Mouse (Mus musculus) embryonic facial prominence, embryonic 12.5 days (tissue): ENCODE results near the gene Cep85l. TPM values are rescaled to one million over a fixed set of nuclear protein-coding genes. Genes with fewer than 3 reads are reported as not detected.

Source experiments
- ATAC-seq: fragments of 200-750 bp; cut with Nextera tagmentation; 2 replicates; pipeline ENCODE4 v1.8.0; 2017; ENCODE audit not compliant: insufficient number of reproducible peaks, insufficient read depth, low FRiP score, low TSS enrichment
- H3K27ac ChIP-seq: fragments of 300-500 bp; sonication (generic); 2 replicates; pipeline ENCODE4 v1.5.1; 2016; ENCODE audit warnings: mild to moderate bottlenecking
- H3K27me3 ChIP-seq: fragments of 300-500 bp; sonication (generic); 2 replicates; pipeline ENCODE4 v1.6.1; 2016; ENCODE audit warnings: mild to moderate bottlenecking, moderate library complexity
- H3K36me3 ChIP-seq: fragments of 300-500 bp; sonication (generic); 2 replicates; pipeline ENCODE4 v1.6.1; 2016; ENCODE audit warnings: mild to moderate bottlenecking
- H3K4me1 ChIP-seq: fragments of 300-500 bp; sonication (generic); 2 replicates; pipeline ENCODE4 v1.6.1; 2016
- H3K4me2 ChIP-seq: fragments of 300-500 bp; sonication (generic); replicated peaks from 2 replicates; pipeline ENCODE4 v1.6.1; 2016; ENCODE audit warnings: mild to moderate bottlenecking, moderate library complexity
- H3K4me3 ChIP-seq: fragments of 300-500 bp; sonication (generic); 2 replicates; pipeline ENCODE4 v1.5.1; 2016; ENCODE audit warnings: mild to moderate bottlenecking
- H3K9ac ChIP-seq: fragments of 300-500 bp; sonication (generic); 2 replicates; pipeline ENCODE4 v1.6.1; 2016; ENCODE audit warnings: mild to moderate bottlenecking, moderate library complexity
- H3K9me3 ChIP-seq: fragments of 300-500 bp; sonication (generic); 2 replicates; pipeline ENCODE4 v1.6.1; 2016; ENCODE audit warnings: mild to moderate bottlenecking, moderate library complexity
- WGBS: fragments of 180-500 bp; shearing (Covaris S2); methylation state at CpG from one replicate; pipeline ENCODE4 v1.1.7; 2016; 5-methylcytosine and 5-hydroxymethylcytosine counted together
- polyA plus RNA-seq: library from polyadenylated mRNA; unstranded; fragments of >200 nt; fragmentation: Nextera tagmentation; extraction: Ambion mirVana; gene quantifications from 2 replicates; pipeline ENCODE4 v1.2.1, GENCODE M21; 2016

Gene Cep85l
- polyA plus RNA-seq, 1 experiment from 2014 or later: 7.9 TPM

DNA sequence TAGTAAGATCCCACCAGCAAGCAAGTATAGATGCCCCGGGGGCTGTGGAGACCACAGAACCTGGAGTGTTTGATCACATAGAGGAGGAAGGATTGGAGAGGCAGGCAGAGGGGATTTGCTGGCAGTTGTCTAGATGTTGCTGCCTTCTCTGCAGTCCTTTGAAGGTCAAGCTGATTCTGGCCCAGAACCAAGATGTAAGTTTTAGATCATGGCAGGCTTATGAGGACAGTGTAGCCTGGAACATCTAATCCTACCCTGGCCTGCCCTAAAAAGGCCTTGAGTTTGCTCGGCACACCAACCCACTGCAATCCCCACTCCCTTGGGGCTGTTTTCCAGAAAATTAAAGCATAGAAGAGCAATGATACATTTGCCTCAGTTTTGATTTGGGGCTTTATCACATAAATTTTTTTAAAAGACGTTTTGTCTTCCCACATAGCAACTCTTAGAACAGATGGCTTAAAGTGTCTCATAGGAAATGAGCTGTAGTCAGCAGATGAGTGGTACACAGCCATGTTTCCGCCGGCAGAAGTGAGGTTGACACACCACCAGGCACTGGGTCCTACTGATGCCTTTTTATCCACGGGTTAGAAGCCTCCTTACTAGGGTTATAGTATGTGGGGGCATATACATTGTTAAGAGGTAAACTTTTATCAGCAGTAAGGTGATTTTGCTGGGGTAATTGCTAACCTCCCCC lies 8.6 kb upstream of the Cep85l start:
- 72% methylated on average over 6 of the region's 6 CpGs for WGBS
- Histone ChIP-seq H3K4me3 (no peak overlapping the region), H3K4me1 (no peaks in the 10 kb centered on the region), H3K4me2 (no peak overlapping the region), H3K27me3 (no peaks in the 10 kb centered on the region), H3K27ac (no peak overlapping the region), H3K36me3 (no peaks in the 10 kb centered on the region), H3K9me3 (no peaks in the 10 kb centered on the region), H3K9ac (no peak overlapping the region)
- ATAC-seq: no peak

DNA sequence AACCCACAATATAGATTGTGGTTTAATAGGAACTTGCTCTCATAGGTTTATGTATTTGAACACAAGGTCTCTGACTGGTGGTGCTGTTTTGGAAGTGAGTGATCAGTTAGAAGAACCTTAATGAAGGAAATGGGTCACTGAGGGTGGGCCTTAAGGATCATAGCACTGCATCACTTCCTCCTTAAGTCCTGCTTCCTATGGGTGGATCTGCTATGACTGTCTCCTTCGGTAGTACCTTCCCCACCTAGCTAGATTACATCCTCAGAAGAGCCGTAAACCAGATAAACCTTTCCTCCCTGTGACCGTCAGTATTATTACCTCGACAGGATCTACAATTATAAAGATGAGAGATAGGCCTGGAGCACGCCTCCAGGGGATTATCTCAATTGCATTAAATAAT lies 5.7 kb upstream of the Cep85l start:
- WGBS: 72% methylated on average over 5 of the region's 5 CpGs
- Histone ChIP-seq H3K27ac (no peak overlapping the region), H3K4me1 (no peaks in the 10 kb centered on the region), H3K36me3 (no peaks in the 10 kb centered on the region), H3K4me2 (no peak overlapping the region), H3K4me3 (no peak overlapping the region), H3K27me3 (no peaks in the 10 kb centered on the region), H3K9ac (no peak overlapping the region), H3K9me3 (no peaks in the 10 kb centered on the region)
- ATAC-seq: no peak

DNA sequence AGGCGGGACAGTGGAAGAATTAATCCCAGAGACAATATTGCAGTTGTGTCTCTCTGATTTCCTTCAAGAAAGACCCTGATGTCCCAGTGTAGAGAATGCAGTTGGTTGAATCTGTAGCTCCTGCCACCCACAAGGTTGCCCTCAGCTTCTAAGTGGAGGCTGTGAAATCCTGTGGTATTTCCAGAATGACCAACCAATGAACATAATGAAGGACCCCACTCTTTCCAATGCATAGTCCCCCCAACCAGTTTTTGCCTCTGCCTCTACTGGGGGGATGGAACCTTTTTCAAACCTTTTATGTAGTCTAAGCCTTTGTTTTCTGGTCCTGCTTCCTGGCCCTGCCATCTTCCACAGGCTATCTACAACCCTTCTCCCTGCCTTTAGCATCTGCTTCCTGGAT lies 5.1 kb upstream of the Cep85l start:
- Histone ChIP-seq H3K36me3 (no peaks in the 10 kb centered on the region), H3K4me3 (no peak overlapping the region), H3K9ac (no peak overlapping the region), H3K27ac (no peak overlapping the region), H3K27me3 (no peaks in the 10 kb centered on the region), H3K9me3 (no peaks in the 10 kb centered on the region), H3K4me1 (peaks cover 4% of the 10 kb centered on the region; the same call in 1 of the 2 replicates), H3K4me2 (no peak overlapping the region)
- 88% methylated on average over 1 of the region's 1 CpGs for WGBS
- ATAC-seq: no peak

DNA sequence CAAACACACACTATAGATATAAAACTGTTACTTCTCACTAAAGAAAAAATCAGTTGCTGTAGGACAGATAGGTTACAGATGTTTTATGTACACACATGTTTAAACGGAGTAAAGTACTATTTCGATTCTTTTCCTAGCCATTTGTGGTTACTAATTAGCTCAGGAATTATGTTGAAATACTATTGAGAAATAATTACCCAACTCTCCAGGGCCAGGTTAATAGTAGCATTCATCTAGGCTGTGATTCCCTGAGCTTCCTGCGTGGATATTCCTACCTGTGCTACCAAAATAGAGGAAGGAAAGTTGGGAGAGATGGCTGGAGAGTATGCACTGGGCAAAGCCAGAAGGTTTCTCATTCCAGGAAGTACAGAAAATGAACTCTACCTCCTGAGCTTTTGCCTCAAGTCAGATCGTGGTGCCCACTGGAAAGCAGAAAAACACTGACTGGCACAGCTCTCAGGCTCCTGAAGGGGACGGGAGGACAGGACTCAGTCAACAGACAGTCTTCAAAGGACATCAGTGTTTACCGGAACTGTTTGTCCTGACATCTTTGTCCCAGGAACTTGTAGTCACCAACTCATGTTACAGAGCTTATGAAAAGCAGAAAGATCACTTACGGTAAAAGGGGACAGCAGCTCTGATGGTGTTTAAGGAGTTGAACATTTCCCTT lies 3.1 kb upstream of the Cep85l start:
- Histone ChIP-seq H3K27me3 (no peaks in the 10 kb centered on the region), H3K4me1 (peaks cover 7% of the 10 kb centered on the region; the same call in 1 of the 2 replicates), H3K36me3 (no peaks in the 10 kb centered on the region), H3K27ac (no peak overlapping the region), H3K9ac (no peak overlapping the region), H3K4me2 (no peak overlapping the region), H3K4me3 (no peak overlapping the region), H3K9me3 (no peaks in the 10 kb centered on the region)
- WGBS: 62% methylated on average over 7 of the region's 7 CpGs
- no peak for ATAC-seq

DNA sequence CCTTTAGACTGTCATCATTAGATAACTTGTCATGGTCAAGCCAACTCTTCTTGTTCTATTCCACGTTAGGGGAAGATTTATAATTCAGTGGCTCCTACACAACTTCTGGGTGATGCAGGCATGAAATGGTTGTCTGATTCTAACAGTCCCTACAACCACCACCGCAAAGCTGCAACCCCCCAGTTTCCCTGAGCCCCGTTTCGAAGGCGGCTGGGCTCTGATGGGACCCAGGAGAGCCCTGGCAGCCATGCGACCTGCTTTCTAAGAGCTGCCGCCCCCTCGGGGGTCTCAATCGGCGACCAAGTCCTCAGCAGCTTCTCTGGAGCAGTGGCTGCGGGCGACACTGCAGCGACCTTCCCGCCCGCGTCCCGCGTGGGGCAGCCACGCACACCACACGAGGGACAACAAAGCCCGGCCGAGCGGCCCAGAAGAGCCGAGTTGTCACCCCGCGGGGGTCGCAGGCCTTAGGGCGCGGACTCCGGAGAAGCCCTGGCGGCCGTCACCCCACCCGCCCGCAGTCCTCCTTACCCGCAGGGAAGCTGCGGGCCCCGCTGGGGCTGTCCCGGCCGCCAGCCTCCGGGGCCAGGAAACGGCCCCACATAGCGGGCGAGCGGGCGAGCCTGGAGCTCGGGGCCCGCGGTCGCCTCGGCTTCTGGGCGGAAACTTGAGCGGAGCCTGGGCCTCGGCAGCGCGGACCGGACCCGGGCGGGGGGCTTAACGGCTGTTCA lies 602 bp downstream of the Cep85l start:
- no peaks in the 10 kb centered on the region for H3K9me3 ChIP-seq
- peak overlapping the region; percentile 84 for H3K4me3 ChIP-seq
- H3K27me3 ChIP-seq: no peaks in the 10 kb centered on the region
- H3K4me2 ChIP-seq: peak overlapping the region; percentile 55
- under 1% methylated on average over 59 of the region's 59 CpGs for WGBS
- ATAC-seq: peak; percentile 84
- peak overlapping the region; percentile 93 for H3K9ac ChIP-seq
- H3K27ac ChIP-seq: peak overlapping the region; percentile 97
- peaks cover 14% of the 10 kb centered on the region; the same call in 1 of the 2 replicates for H3K4me1 ChIP-seq
- H3K36me3 ChIP-seq: no peaks in the 10 kb centered on the region

DNA sequence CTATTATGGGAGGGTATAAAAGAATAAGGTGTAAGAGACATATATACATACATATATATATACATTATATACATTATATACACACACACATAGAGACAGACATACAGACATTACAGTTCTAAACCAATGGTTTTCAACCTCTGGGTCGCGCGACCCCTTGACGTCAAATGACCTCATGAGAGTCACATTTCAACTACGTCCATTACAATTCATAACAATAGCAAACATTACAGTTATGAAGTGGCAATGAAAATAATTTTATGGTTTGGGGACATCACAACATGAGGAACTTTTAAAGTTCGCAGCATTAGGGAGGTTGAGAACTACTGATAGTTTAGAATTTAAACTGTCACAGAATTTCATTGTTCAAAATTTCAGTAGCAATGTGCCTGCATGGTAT lies 1.5 kb downstream of the Cep85l start:
- H3K36me3 ChIP-seq: no peaks in the 10 kb centered on the region
- ATAC-seq: no peak
- 63% methylated on average over 6 of the region's 6 CpGs for WGBS
- H3K4me3 ChIP-seq: peak overlapping the region; percentile 84
- no peaks in the 10 kb centered on the region for H3K27me3 ChIP-seq
- peaks cover 14% of the 10 kb centered on the region; the same call in 1 of the 2 replicates for H3K4me1 ChIP-seq
- H3K9me3 ChIP-seq: no peaks in the 10 kb centered on the region
- H3K9ac ChIP-seq: peak overlapping the region; percentile 93
- H3K4me2 ChIP-seq: peak overlapping the region; percentile 55
- H3K27ac ChIP-seq: no peak overlapping the region

DNA sequence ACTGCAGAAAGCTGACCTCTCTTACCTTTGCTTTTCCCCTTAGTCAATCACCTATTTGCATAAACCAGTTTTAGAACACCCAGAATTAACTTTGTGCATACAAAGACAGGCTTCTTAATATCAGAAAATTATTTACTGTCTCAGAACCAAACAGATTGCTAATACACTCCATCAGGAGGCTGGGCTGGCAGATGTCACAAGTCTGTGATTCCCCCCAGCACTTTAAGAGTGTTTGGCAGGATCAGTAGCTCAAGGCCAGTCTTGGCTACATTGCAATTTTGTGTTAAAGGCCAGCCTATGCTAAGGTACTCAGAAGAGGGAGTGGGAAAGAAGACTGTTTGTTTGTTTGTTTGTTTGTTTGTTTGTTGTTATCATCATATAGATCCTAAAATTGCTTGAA lies 2.7 kb downstream of the Cep85l start:
- H3K9me3 ChIP-seq: no peaks in the 10 kb centered on the region
- 0 out of 2 replicates have a peak overlapping the region, but pooled peaks have one; percentile 11 for H3K4me2 ChIP-seq
- H3K27ac ChIP-seq: no peak overlapping the region
- ATAC-seq: no peak
- H3K4me1 ChIP-seq: peaks cover 14% of the 10 kb centered on the region; the same call in 1 of the 2 replicates
- no peaks in the 10 kb centered on the region for H3K36me3 ChIP-seq
- no peak overlapping the region for H3K9ac ChIP-seq
- no peaks in the 10 kb centered on the region for H3K27me3 ChIP-seq
- no peak overlapping the region for H3K4me3 ChIP-seq

DNA sequence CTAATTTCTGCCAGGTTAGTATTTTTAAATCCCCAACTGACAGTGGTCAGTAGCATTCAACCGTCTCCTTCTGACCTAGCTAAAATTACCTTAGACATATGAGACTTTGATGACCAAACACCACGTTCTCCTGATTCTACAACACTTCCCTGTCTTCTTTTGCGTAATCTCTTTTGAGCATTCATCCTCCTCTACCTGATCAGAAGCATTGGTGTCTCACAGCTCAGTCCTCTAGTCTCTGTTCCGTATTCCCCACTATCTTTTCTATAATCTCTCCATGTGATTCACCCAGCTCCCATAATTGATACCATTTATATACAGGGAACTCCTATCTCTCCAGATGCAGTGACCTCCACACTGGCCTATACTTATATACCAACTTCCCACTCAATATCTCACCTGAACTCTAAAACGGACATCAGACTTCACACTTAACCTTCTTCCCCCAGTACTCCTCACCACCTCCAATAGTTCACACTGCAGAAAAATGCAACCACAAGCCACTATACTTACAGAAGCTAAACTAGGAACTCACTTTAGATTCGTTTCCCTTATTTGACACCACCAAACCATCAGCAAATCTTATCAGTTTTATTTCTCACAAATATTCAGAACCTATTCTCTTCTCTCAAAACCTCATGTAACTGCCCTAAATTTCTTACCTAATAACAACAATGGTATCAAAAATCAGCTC lies 5.7 kb downstream of the Cep85l start:
- ATAC-seq: no peak
- WGBS: 89% methylated on average over 6 of the region's 6 CpGs
- Histone ChIP-seq H3K9ac (no peak overlapping the region), H3K9me3 (0 out of 2 replicates have a peak, but pooled peaks cover 3% of the 10 kb centered on the region), H3K4me2 (no peak overlapping the region), H3K4me1 (peaks cover 9% of the 10 kb centered on the region; the same call in 1 of the 2 replicates), H3K36me3 (0 out of 2 replicates have a peak, but pooled peaks cover 9% of the 10 kb centered on the region), H3K27me3 (no peaks in the 10 kb centered on the region), H3K27ac (no peak overlapping the region), H3K4me3 (no peak overlapping the region)

DNA sequence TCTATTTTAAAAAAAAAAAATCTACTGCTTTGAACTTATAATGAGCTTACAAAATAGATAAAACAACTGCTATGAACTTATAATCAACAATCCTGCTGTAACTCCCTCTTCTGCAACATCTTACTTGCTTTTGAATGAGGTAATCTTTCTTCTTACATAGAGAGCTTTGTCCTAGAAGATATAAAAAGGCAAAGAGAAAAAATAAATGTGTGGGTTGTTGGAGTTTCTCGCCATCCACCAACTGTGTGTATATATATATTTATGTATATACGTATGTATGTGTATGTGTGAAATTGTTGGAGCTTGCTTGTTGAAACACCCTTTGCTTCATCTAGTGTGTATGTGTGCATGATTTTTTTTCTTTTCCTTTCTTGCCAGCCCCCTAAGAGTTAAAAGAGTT lies 12.5 kb downstream of the Cep85l start:
- no peaks in the 10 kb centered on the region for H3K4me1 ChIP-seq
- 0 out of 2 replicates have a peak, but pooled peaks cover 3% of the 10 kb centered on the region for H3K9me3 ChIP-seq
- H3K27ac ChIP-seq: no peak overlapping the region
- no peaks in the 10 kb centered on the region for H3K27me3 ChIP-seq
- H3K4me3 ChIP-seq: no peak overlapping the region
- WGBS: 98% methylated on average over 2 of the region's 2 CpGs
- H3K36me3 ChIP-seq: 0 out of 2 replicates have a peak, but pooled peaks cover 9% of the 10 kb centered on the region
- no peak for ATAC-seq
- H3K4me2 ChIP-seq: no peak overlapping the region
- H3K9ac ChIP-seq: no peak overlapping the region

DNA sequence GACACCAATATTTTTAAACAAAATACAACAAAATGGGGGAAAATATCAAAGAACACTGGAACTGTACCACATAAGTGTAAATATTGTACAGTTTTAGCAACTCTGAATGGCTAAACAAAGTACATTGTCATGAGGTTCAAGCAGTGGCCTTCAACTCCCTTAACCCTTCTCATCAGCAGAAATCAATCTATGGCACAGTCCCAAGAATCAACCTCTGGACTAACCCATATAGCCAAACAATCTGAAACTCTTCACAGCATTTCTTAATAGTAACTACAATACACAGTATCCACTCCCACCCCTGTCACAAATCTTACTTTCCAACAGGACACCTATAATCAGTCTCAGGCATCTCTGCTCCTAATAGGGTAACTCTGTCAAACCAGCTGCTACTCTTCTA lies 15.4 kb downstream of the Cep85l start:
- Histone ChIP-seq H3K27me3 (no peaks in the 10 kb centered on the region), H3K9me3 (no peaks in the 10 kb centered on the region), H3K4me2 (no peak overlapping the region), H3K27ac (no peak overlapping the region), H3K36me3 (no peaks in the 10 kb centered on the region), H3K4me1 (no peaks in the 10 kb centered on the region), H3K9ac (no peak overlapping the region), H3K4me3 (no peak overlapping the region)
- no peak for ATAC-seq

DNA sequence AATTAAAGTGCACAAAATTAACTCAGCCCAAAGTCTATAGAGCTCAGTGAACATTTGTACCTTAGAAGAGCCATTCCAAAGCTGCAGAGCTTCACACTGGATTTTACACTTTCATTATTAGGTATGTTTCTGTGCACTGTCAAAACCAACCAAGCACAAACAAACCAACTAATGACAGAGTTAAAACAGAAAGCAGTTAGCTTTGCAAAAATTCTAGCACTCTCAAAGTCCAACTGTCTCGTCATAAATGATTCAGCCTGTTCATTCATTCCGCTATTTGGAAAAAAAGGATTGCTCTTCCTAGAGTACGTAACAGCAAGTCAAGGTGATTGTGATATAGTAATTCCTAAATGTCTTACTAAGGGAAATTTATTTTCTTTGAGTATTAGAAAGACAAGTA lies 20.7 kb downstream of the Cep85l start:
- Histone ChIP-seq H3K27ac (no peak overlapping the region), H3K27me3 (no peaks in the 10 kb centered on the region), H3K9ac (no peak overlapping the region), H3K4me1 (no peaks in the 10 kb centered on the region), H3K4me3 (no peak overlapping the region), H3K36me3 (peaks cover 14% of the 10 kb centered on the region), H3K9me3 (no peaks in the 10 kb centered on the region), H3K4me2 (no peak overlapping the region)
- 89% methylated on average over 3 of the region's 3 CpGs for WGBS
- no peak for ATAC-seq
